Mouse (Mus musculus): Measurements from ENCODE around the gene Ano3. TPM values are rescaled to one million over a fixed set of nuclear protein-coding genes. Genes with fewer than 3 reads are reported as not detected.

Ano3 gene
- polyA plus RNA-seq, 1 experiment from 2014 or later: 0.80 TPM

DNA sequence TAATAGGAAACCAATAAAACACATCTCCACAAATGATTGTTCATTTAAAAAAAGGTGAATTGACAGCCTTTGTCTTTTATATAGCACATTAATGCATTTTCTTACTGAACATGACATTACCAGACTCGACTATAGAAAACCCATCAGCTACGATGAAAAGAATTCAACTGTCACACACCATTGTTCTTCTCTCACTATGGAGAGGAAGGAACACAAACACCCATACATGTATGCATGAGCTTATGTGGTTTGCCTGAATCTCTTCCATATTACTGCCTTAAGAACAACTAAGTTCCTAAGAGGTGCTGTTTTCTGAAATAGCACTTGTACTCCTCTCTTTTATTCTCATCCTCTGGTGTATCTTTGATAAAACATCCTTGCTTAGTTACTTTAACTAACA, 191.3 kb downstream of the Ano3 start:
- WGBS: 80% methylated on average over 2 of the region's 2 CpGs
- H3K27ac ChIP-seq: no peak overlapping the region
- H3K4me1 ChIP-seq: no peaks in the 10 kb centered on the region
- H3K9me3 ChIP-seq: no peaks in the 10 kb centered on the region
- H3K4me3 ChIP-seq: no peak overlapping the region
- H3K36me3 ChIP-seq: no peaks in the 10 kb centered on the region
- no peaks in the 10 kb centered on the region for H3K27me3 ChIP-seq (ENCODE audit: insufficient read depth, poor library complexity, severe bottlenecking)
- no peak for DNase-seq (ENCODE audit: low spot score)

DNA sequence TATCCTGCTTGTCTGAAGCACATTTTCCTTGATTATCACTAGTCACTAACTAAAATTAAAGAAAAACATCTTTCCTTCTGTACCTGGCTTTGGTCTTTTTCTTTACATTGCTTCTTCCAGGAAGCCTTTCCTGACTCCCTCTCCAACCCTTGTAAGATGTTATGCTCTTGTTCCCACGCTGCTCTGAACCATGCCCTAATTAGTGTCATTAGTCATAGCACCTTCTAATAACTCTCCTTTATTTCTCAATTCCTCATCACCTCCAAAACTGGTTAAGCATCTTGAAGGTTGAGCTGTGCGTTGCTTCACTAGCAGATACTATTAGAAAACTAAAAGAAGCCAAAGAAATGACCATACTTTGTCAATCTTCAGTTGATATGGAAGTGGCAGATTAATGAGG, 193.2 kb downstream of the Ano3 start:
- DNase-seq (ENCODE audit: low spot score): no peak
- Histone ChIP-seq H3K36me3 (no peaks in the 10 kb centered on the region), H3K9me3 (no peaks in the 10 kb centered on the region), H3K4me1 (no peaks in the 10 kb centered on the region), H3K27ac (no peak overlapping the region), H3K4me3 (no peak overlapping the region), H3K27me3 (ENCODE audit: insufficient read depth, poor library complexity, severe bottlenecking) (no peaks in the 10 kb centered on the region)
- WGBS: 81% methylated on average over 2 of the region's 2 CpGs

DNA sequence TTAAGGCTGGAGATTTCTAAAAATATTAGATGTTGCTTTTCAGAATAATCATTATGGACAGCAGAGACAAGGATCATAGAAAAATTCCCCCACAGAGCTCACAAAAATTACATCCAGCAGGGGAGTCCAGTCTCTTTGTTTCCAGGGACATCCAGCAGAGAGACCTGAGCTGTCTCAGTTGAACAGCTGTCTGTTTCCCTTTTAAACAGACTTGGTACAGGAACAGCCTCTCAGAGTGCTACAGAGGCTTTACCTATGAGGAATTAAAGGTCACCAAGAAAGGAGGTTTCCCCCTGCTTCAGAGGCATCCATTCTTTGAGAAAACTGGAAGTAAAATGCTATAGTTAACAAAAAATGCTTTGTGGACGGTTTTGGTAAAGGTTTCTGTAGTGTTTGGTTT, 210.2 kb downstream of the Ano3 start:
- Histone ChIP-seq H3K27me3 (ENCODE audit: insufficient read depth, poor library complexity, severe bottlenecking) (no peaks in the 10 kb centered on the region), H3K27ac (no peak overlapping the region), H3K4me3 (no peak overlapping the region), H3K9me3 (no peaks in the 10 kb centered on the region), H3K4me1 (no peaks in the 10 kb centered on the region), H3K36me3 (no peaks in the 10 kb centered on the region)
- no peak for DNase-seq (ENCODE audit: low spot score)
- WGBS: 74% methylated on average over 1 of the region's 1 CpGs

DNA sequence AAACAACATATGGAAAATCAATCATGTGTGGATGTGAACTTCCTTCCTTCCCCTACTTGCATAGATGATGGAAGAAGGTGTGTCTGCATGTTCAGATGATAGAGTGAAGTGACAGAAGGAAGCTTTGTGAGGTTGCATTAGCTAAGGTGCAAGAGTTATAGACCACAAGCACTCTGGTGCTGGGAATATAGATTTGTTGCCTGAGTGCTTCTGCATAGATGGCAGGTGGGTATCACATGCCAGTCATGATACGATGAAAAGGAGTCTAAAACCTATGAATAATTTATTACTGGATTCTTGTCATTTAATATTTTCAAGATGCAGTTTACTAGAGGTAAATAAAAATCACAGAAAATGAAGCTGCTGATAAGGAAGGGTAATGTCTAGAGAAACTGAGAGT, 210.9 kb downstream of the Ano3 start:
- H3K27me3 ChIP-seq (ENCODE audit: insufficient read depth, poor library complexity, severe bottlenecking): no peaks in the 10 kb centered on the region
- DNase-seq (ENCODE audit: low spot score): no peak
- H3K4me3 ChIP-seq: no peak overlapping the region
- H3K27ac ChIP-seq: no peak overlapping the region
- no peaks in the 10 kb centered on the region for H3K9me3 ChIP-seq
- H3K4me1 ChIP-seq: no peaks in the 10 kb centered on the region
- H3K36me3 ChIP-seq: no peaks in the 10 kb centered on the region
- WGBS: 91% methylated on average over 1 of the region's 1 CpGs

DNA sequence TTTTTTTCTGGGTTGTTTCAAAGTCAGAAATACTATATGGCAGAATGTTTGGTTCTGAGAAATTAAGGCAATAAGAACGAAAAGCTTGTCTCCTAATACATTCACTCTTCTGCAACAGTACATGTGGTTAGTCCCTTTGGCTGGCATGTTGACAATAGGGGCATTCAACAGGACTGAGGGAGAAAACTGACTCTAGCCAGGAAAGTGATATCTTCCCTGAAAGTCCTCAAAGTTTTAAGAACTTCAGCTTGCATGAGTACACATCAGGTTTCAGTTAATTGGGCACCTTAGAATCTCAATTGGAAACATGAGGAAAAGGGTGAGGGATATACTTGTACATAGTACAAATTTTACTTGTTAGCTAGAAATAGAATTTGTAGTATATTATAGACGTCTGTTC, 212.7 kb downstream of the Ano3 start:
- Histone ChIP-seq H3K27ac (no peak overlapping the region), H3K9me3 (no peaks in the 10 kb centered on the region), H3K27me3 (ENCODE audit: insufficient read depth, poor library complexity, severe bottlenecking) (no peaks in the 10 kb centered on the region), H3K36me3 (no peaks in the 10 kb centered on the region), H3K4me1 (no peaks in the 10 kb centered on the region), H3K4me3 (no peak overlapping the region)
- WGBS: 49% methylated on average over 2 of the region's 2 CpGs
- no peak for DNase-seq (ENCODE audit: low spot score)

DNA sequence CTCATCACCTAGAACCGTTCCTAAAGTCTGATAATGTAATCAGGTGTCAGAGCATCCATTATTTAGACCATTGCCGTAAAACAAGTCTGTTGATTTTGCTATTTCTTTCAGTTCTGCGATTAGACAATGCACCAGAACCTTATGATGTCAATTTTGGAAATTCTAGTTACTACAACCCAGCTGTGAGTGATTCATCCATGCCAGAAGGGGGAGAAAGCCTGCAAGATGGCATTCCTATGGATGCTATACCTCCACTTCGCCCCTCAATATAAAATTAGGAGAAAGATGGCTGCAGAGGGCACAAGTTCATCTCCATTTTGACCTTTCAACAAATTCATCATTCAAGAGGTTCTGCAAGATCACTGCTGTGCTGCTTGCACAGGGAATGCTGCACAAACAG, 213.5 kb downstream of the Ano3 start:
- no peaks in the 10 kb centered on the region for H3K36me3 ChIP-seq
- 79% methylated on average over 4 of the region's 4 CpGs for WGBS
- no peaks in the 10 kb centered on the region for H3K27me3 ChIP-seq (ENCODE audit: insufficient read depth, poor library complexity, severe bottlenecking)
- no peak overlapping the region for H3K27ac ChIP-seq
- no peak overlapping the region for H3K4me3 ChIP-seq
- no peak for DNase-seq (ENCODE audit: low spot score)
- H3K4me1 ChIP-seq: no peaks in the 10 kb centered on the region
- H3K9me3 ChIP-seq: no peaks in the 10 kb centered on the region

DNA sequence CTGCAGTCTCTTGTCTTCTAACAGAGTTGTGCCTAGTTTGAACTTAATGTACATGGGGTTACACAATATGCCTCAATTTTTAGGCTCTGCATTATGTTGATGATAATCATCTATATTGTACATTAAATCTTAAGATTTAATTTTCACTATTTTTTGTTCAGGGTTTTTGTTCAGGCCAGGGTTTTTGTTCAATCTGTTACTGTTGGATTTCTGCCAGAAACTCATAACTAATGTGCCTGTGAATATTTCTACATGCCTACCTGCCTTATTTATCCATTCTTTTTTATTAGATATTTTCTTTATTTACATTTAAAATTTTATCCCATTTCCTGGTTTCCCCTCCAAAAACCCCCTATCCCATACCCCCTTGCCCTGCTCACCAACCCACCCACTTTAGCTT, 224.6 kb downstream of the Ano3 start:
- Histone ChIP-seq H3K27me3 (ENCODE audit: insufficient read depth, poor library complexity, severe bottlenecking) (no peaks in the 10 kb centered on the region), H3K27ac (no peak overlapping the region), H3K4me1 (no peaks in the 10 kb centered on the region), H3K9me3 (no peaks in the 10 kb centered on the region), H3K36me3 (no peaks in the 10 kb centered on the region), H3K4me3 (no peak overlapping the region)
- DNase-seq (ENCODE audit: low spot score): no peak

DNA sequence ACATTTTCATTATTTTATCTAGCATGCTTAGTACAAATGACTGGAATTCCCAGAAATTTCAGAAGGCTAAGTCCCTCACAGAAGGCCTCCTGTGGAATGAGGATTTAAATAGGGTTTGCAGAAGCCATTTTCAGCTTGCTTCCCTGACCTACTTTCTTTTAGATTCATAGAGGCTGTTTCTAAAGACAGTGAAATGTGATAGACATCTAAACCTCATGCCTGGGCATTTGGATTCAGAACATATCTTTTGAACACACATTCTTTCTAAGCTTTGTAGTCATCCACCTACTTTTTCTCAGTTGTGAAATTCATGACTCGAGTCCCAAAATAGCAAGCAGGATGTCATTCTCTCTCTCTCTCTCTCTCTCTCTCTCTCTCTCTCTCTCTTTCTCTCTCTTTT, 228.5 kb downstream of the Ano3 start:
- Histone ChIP-seq H3K4me3 (no peak overlapping the region), H3K4me1 (no peaks in the 10 kb centered on the region), H3K27me3 (ENCODE audit: insufficient read depth, poor library complexity, severe bottlenecking) (no peaks in the 10 kb centered on the region), H3K9me3 (no peaks in the 10 kb centered on the region), H3K36me3 (no peaks in the 10 kb centered on the region), H3K27ac (no peak overlapping the region)
- WGBS: 72% methylated on average over 1 of the region's 1 CpGs
- DNase-seq (ENCODE audit: low spot score): no peak

DNA sequence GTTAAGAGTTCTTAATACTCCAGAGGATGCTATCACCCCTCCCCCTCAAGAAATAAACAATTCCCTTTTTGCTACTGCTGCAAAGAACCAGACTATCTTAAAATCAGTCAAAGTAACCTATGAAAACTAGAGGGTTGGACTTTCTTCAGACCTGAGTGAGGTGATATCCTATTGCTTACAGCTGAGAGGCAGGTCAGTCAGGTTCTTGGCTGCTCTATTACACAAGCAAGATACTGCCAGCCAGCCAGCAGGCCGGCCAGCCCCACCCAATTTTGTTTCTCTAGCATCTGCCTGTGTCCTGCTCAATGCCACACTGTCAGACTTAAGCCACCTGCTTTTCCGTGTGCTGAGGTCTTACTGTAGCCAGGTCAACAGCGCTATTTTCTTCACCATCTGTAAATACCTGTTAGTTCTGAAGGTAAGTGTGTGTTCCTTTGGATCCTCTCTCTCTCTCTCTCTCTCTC, 229.4 kb downstream of the Ano3 start, which contains the start of gene Muc15:
Gene Muc15 (plus strand): TSS at position 51 of the 464 bp plus-strand sequence.
- no peaks in the 10 kb centered on the region for H3K9me3 ChIP-seq
- no peak within 1 kb of the TSS for H3K4me3 ChIP-seq
- H3K36me3 ChIP-seq: no peaks in the 10 kb centered on the region
- no peaks in the 10 kb centered on the region for H3K4me1 ChIP-seq
- DNase-seq (ENCODE audit: low spot score): no peak
- 46% methylated on average over 3 of the region's 3 CpGs for WGBS
- H3K27ac ChIP-seq: no peak within 1 kb of the TSS
- H3K27me3 ChIP-seq (ENCODE audit: insufficient read depth, poor library complexity, severe bottlenecking): no peaks in the 10 kb centered on the region

DNA sequence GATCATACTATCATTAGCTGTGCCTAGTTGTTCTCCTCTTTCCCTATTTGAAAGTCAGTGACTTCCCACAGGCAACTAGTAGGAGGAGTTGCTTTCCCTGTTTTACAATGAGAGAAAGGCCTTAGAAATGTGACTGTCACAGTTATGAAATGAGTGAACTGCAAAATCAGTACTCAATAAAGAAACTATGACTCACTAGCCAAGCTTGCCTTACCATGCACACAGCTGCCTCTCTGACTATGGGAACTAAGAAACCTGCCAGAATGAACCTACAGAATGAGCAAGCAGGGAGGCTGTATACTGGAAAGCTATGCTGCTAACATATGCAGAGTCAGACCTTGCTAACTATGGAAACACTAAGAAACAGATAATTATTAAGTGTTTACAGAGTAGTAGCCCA, 231.7 kb downstream of the Ano3 start:
- Histone ChIP-seq H3K36me3 (no peaks in the 10 kb centered on the region), H3K27me3 (ENCODE audit: insufficient read depth, poor library complexity, severe bottlenecking) (no peaks in the 10 kb centered on the region), H3K4me1 (no peaks in the 10 kb centered on the region), H3K9me3 (no peaks in the 10 kb centered on the region), H3K4me3 (no peak overlapping the region), H3K27ac (no peak overlapping the region)
- DNase-seq (ENCODE audit: low spot score): no peak

DNA sequence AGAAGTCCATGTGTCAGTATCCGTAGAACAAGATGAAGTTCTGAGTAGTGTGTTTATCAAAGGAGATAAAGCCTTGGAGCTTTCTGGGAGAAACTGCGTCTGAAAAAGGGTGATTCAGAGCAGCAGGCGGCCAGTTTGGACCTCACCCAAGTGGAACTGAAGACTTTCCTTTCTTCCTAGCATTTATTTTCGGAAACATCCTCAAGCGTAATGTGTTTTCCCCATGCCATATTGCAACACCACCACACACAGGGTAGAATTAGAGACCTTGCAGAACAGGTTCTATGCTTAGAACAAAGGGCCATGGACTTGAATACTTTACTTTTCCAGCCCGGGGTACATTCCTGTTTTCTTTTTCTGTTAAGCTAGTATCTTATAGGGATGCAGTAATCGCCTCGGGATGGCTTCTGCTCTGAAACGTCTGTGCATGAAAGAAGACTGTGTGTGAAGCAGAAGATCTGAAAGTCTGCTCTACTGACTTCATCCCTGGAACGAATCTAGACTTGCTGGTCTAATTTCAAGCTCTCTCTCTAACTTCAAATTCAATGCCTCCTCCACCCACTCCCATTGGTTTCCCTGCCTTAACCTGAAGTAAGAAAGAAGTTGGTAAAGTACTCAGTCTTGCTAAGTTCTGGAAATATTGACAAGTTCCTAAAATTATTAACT, 240.5 kb downstream of the Ano3 start:
- no peaks in the 10 kb centered on the region for H3K4me1 ChIP-seq
- H3K27ac ChIP-seq: no peak overlapping the region
- no peaks in the 10 kb centered on the region for H3K27me3 ChIP-seq (ENCODE audit: insufficient read depth, poor library complexity, severe bottlenecking)
- 64% methylated on average over 10 of the region's 10 CpGs for WGBS
- H3K9me3 ChIP-seq: no peaks in the 10 kb centered on the region
- H3K36me3 ChIP-seq: no peaks in the 10 kb centered on the region
- H3K4me3 ChIP-seq: no peak overlapping the region
- no peak for DNase-seq (ENCODE audit: low spot score)

DNA sequence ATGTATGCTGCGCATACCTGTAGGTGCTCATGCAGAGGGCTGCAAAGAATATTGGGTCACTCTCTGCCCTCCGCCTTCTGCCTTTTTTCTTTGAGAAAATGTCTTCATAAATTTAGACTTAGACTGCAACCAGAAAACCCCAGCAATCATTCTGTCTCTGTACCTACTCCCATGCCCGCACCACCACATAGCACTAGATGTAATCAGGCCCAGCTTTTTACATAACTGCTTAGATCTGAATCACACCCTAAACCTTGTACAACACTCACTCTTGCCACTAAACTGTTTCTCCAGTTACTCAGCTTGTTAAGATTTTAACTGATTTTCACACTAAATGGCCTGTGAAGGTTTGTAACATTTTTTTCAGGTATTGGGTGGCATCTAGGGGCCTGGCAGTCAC, 241.3 kb downstream of the Ano3 start:
- DNase-seq (ENCODE audit: low spot score): no peak
- H3K4me3 ChIP-seq: no peak overlapping the region
- no peaks in the 10 kb centered on the region for H3K4me1 ChIP-seq
- no peak overlapping the region for H3K27ac ChIP-seq
- H3K27me3 ChIP-seq (ENCODE audit: insufficient read depth, poor library complexity, severe bottlenecking): no peaks in the 10 kb centered on the region
- no peaks in the 10 kb centered on the region for H3K36me3 ChIP-seq
- H3K9me3 ChIP-seq: no peaks in the 10 kb centered on the region
- 93% methylated on average over 3 of the region's 3 CpGs for WGBS

DNA sequence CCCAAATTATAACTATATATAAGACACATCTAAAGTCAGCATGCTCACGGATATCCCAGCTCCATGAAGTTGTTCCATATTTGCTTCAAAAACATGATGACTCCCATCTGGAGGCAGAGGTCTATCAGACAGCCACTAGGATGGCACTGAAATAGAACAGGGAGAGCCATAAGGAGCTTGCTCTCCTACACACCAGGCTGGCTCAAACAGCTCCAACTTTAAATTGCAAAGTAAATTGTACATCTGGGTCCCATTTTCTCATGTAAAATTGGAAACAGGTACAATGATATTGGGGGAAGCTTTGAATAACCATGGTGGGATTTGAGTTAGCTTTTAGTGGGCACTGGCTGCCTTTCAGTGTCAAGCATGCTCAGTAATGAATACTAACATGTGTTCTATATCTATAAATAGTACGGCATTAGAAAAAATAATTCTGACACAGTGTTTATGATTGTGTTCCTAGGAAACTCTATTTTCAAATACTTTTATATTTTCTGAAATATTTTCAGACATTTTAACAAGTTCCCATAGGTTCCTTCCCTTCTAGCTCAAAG, 279.6 kb downstream of the Ano3 start:
- no peak for DNase-seq (ENCODE audit: low spot score)
- Histone ChIP-seq H3K27ac (no peak overlapping the region), H3K36me3 (no peaks in the 10 kb centered on the region), H3K4me1 (no peaks in the 10 kb centered on the region), H3K27me3 (ENCODE audit: insufficient read depth, poor library complexity, severe bottlenecking) (no peaks in the 10 kb centered on the region), H3K4me3 (no peak overlapping the region), H3K9me3 (no peaks in the 10 kb centered on the region)
- WGBS: 87% methylated on average over 2 of the region's 2 CpGs

DNA sequence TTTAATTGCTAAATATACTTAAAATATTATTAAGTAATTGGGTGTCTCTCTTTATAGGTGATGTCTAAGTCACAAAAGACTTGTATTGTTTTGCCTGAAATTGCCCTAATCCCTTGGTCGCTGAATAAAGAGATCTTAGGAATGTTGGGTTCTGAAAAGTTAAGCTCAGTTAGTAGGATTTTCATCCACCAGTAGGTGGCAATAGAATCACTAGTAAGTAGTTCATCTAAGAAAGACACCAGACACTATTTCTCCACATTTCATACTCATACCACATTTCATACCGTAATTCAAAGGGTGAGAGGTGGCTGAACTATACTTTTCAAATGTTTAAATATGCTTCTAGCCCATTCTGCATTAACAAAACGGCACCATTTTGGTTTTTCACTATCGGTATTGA, 287.4 kb downstream of the Ano3 start:
- 49% methylated on average over 4 of the region's 4 CpGs for WGBS
- DNase-seq (ENCODE audit: low spot score): no peak
- Histone ChIP-seq H3K4me1 (no peaks in the 10 kb centered on the region), H3K27me3 (ENCODE audit: insufficient read depth, poor library complexity, severe bottlenecking) (no peaks in the 10 kb centered on the region), H3K27ac (no peak overlapping the region), H3K36me3 (no peaks in the 10 kb centered on the region), H3K9me3 (no peaks in the 10 kb centered on the region), H3K4me3 (no peak overlapping the region)

All from heart, embryonic 10.5 days (tissue).